Mouse (Mus musculus) heart, embryonic 14.5 days (tissue): ENCODE measurements around the gene Bicd1. TPM values are rescaled to one million over a fixed set of nuclear protein-coding genes. Genes with fewer than 3 reads are reported as not detected.
"Not testable (repeated sequence)": the region's sequence is repeated elsewhere in the genome, so short reads cannot be mapped to it uniquely, and the experiment has no call there.

ENCODE experiments used
- ATAC-seq: fragments of 200-750 bp; cut with Nextera tagmentation; 2 replicates; pipeline ENCODE4 v1.8.0; 2017; ENCODE audit warnings: low read depth, moderate TSS enrichment; ENCODE audit not compliant: insufficient number of reproducible peaks, insufficient read depth, low FRiP score
- H3K27ac ChIP-seq, 2 experiments: fragments of 200-500 bp in 1 of 2; fragments of 300-500 bp in 1 of 2; sonication (generic) in 1 of 2; replicated peaks in 1 of 2; 2 replicates each; pipeline ENCODE4 v1.5.1; 2012 to 2014; ENCODE audit warnings: low read depth in 2 of 2, low read length in 2 of 2, control low read depth in 1 of 2, mild to moderate bottlenecking in 1 of 2, mixed read lengths in 1 of 2; ENCODE audit not compliant: control insufficient read depth in 1 of 2, insufficient read depth in 1 of 2
- H3K27me3 ChIP-seq: fragments of 300-500 bp; sonication (generic); 2 replicates; pipeline ENCODE4 v1.6.1; 2014; ENCODE audit warnings: mild to moderate bottlenecking, low read length, control low read depth; ENCODE audit not compliant: control insufficient read depth, insufficient read depth
- H3K36me3 ChIP-seq: fragments of 300-500 bp; sonication (generic); 2 replicates; pipeline ENCODE4 v1.6.1; 2014; ENCODE audit warnings: mild to moderate bottlenecking, control low read depth, low read length, mixed read lengths; ENCODE audit not compliant: control insufficient read depth, insufficient read depth
- H3K4me1 ChIP-seq, 2 experiments: fragments of 200-500 bp in 1 of 2; fragments of 300-500 bp in 1 of 2; sonication (generic) in 1 of 2; 2 replicates each; pipeline ENCODE4 v1.6.1; 2012 to 2014; ENCODE audit warnings: low read length in 2 of 2, control low read depth in 1 of 2, mixed read lengths in 1 of 2; ENCODE audit not compliant: control insufficient read depth in 2 of 2, insufficient read depth in 2 of 2
- H3K4me2 ChIP-seq: fragments of 300-500 bp; sonication (generic); 2 replicates; pipeline ENCODE4 v1.6.1; 2014; ENCODE audit warnings: mild to moderate bottlenecking, low read length
- H3K4me3 ChIP-seq, 2 experiments: fragments of 200-500 bp in 1 of 2; fragments of 300-500 bp in 1 of 2; sonication (generic) in 1 of 2; 2 replicates each; pipeline ENCODE4 v1.5.1; 2012 to 2014; ENCODE audit warnings: low read length in 2 of 2, mild to moderate bottlenecking in 2 of 2, control low read depth in 1 of 2, low read depth in 1 of 2, moderate library complexity in 1 of 2; ENCODE audit not compliant: control insufficient read depth in 1 of 2, insufficient read depth in 1 of 2
- H3K9ac ChIP-seq: fragments of 300-500 bp; sonication (generic); 2 replicates; pipeline ENCODE4 v1.6.1; 2014; ENCODE audit warnings: mild to moderate bottlenecking, low read length
- H3K9me3 ChIP-seq: fragments of 300-500 bp; sonication (generic); 2 replicates; pipeline ENCODE4 v1.6.1; 2016; ENCODE audit warnings: low read length, control low read depth; ENCODE audit not compliant: control insufficient read depth
- WGBS: fragments of 180-500 bp; shearing (Covaris S2); extraction: QIAGEN DNeasy Blood & Tissue Kit; methylation state at CpG from one replicate; pipeline ENCODE4 v1.1.7; 2014; 5-methylcytosine and 5-hydroxymethylcytosine counted together
- polyA plus RNA-seq: library from polyadenylated mRNA; unstranded; fragments of >200 nt; fragmentation: Nextera tagmentation; extraction: Ambion mirVana; gene quantifications from 2 replicates; pipeline ENCODE4 v1.2.1, GENCODE M21; 2014

Gene Bicd1
- 6.4 and 7.2 TPM in 2 replicates for polyA plus RNA-seq

- H3K4me3 ChIP-seq, result peak within 1 kb of the TSS; percentile 83 to 86
- H3K36me3 ChIP-seq, result no peaks in the 10 kb centered on the region
- H3K9me3 ChIP-seq, result no peaks in the 10 kb centered on the region
- peak within 1 kb of the TSS; percentile 81 for H3K9ac ChIP-seq
- under 1% methylated on average over 30 of the region's 30 CpGs for WGBS
- ATAC-seq, result peak; percentile 86
- H3K27me3 ChIP-seq, result no peaks in the 10 kb centered on the region
- peak within 1 kb of the TSS; percentile 71 to 82 for H3K27ac ChIP-seq
- peak within 1 kb of the TSS; percentile 82 for H3K4me2 ChIP-seq
- peaks cover 0 to 10% of the 10 kb centered on the region in 2 experiments; a peak in 1 of 4 replicates for H3K4me1 ChIP-seq
Observed at GRCm38 (mm10) chr6:149408833-149409332, at the start of gene Bicd1. TSS of gene Bicd1 (plus strand) at chr6:149408886.

GRCm38 (mm10) chr6:149362533-149362932 is 46.2 kb upstream of the Bicd1 start:
- H3K4me2 ChIP-seq, H3K9me3 ChIP-seq, H3K9ac ChIP-seq, H3K4me3 ChIP-seq, H3K36me3 ChIP-seq, ATAC-seq, H3K27ac ChIP-seq, H3K27me3 ChIP-seq, H3K4me1 ChIP-seq: not testable (repeated sequence)
- 94% methylated on average over 19 of the region's 20 CpGs for WGBS

GRCm38 (mm10) chr6:149365975-149366374 is 42.7 kb upstream of the Bicd1 start:
- H3K36me3 ChIP-seq, H3K4me1 ChIP-seq, H3K4me3 ChIP-seq, H3K27me3 ChIP-seq, ATAC-seq, H3K9me3 ChIP-seq, H3K9ac ChIP-seq, H3K4me2 ChIP-seq, H3K27ac ChIP-seq: not testable (repeated sequence)
- 92% methylated on average over 2 of the region's 2 CpGs for WGBS

GRCm38 (mm10) chr6:149366403-149366802 is 42.3 kb upstream of the Bicd1 start:
- Histone ChIP-seq H3K4me3 (no peak overlapping the region), H3K27ac (no peak overlapping the region), H3K27me3 (no peaks in the 10 kb centered on the region), H3K9ac (no peak overlapping the region), H3K4me1 (no peaks in the 10 kb centered on the region), H3K36me3 (no peaks in the 10 kb centered on the region), H3K4me2 (no peak overlapping the region), H3K9me3 (no peaks in the 10 kb centered on the region; the same call in 1 of the 2 replicates)
- 91% methylated on average over 2 of the region's 2 CpGs for WGBS
- no peak for ATAC-seq

- 37% methylated on average over 2 of the region's 2 CpGs for WGBS
- Histone ChIP-seq H3K4me1 (no peaks in the 10 kb centered on the region), H3K9me3 (no peaks in the 10 kb centered on the region), H3K36me3 (no peaks in the 10 kb centered on the region), H3K27ac (no peak overlapping the region), H3K4me2 (0 out of 2 replicates have a peak overlapping the region, but pooled peaks have one; percentile 11), H3K4me3 (no peak overlapping the region), H3K9ac (no peak overlapping the region), H3K27me3 (no peaks in the 10 kb centered on the region)
- no peak for ATAC-seq
Observed at GRCm38 (mm10) chr6:149374986-149375457, 33.7 kb upstream of the Bicd1 start.

GRCm38 (mm10) chr6:149383531-149383930 is 25.2 kb upstream of the Bicd1 start:
- no peak overlapping the region for H3K27ac ChIP-seq
- H3K27me3 ChIP-seq, result no peaks in the 10 kb centered on the region
- H3K4me3 ChIP-seq, result no peak overlapping the region
- 69% methylated on average over 2 of the region's 2 CpGs for WGBS
- no peaks in the 10 kb centered on the region for H3K9me3 ChIP-seq
- H3K9ac ChIP-seq, result no peak overlapping the region
- no peak overlapping the region for H3K4me2 ChIP-seq
- no peaks in the 10 kb centered on the region for H3K36me3 ChIP-seq
- ATAC-seq, result no peak
- H3K4me1 ChIP-seq, result 0 out of 4 replicates have a peak, but pooled peaks cover 0 to 4% of the 10 kb centered on the region in 2 experiments

GRCm38 (mm10) chr6:149386389-149386788 is 22.3 kb upstream of the Bicd1 start:
- H3K27me3 ChIP-seq, result no peaks in the 10 kb centered on the region
- H3K4me3 ChIP-seq, result no peak overlapping the region
- 0 out of 4 replicates have a peak, but pooled peaks cover 0 to 4% of the 10 kb centered on the region in 2 experiments for H3K4me1 ChIP-seq
- ATAC-seq, result no peak
- H3K27ac ChIP-seq, result no peak overlapping the region
- no peak overlapping the region for H3K9ac ChIP-seq
- no peaks in the 10 kb centered on the region for H3K36me3 ChIP-seq
- H3K9me3 ChIP-seq, result no peaks in the 10 kb centered on the region
- WGBS, result 9% methylated on average over 3 of the region's 3 CpGs
- no peak overlapping the region for H3K4me2 ChIP-seq

- not testable (repeated sequence) for H3K4me1 ChIP-seq, H3K27me3 ChIP-seq, ATAC-seq, H3K4me2 ChIP-seq, H3K36me3 ChIP-seq, H3K4me3 ChIP-seq, H3K9me3 ChIP-seq, H3K27ac ChIP-seq, H3K9ac ChIP-seq
- 81% methylated on average over 2 of the region's 2 CpGs for WGBS
Observed at GRCm38 (mm10) chr6:149389626-149390025, 19.1 kb upstream of the Bicd1 start.
